Mouse (Mus musculus) embryonic facial prominence, embryonic 15.5 days (tissue): Measurements from ENCODE around the gene Ptk7. TPM values are rescaled to one million over a fixed set of nuclear protein-coding genes. Genes with fewer than 3 reads are reported as not detected.

Experiments used
- ATAC-seq: fragments of 200-750 bp; cut with Nextera tagmentation; 2 replicates; pipeline ENCODE4 v1.8.0; 2017; ENCODE audit warnings: low read depth, moderate TSS enrichment; ENCODE audit not compliant: insufficient number of reproducible peaks, low FRiP score, low TSS enrichment
- H3K27ac ChIP-seq: fragments of 300-500 bp; sonication (generic); replicated peaks from 2 replicates; pipeline ENCODE4 v1.5.1; 2015; ENCODE audit warnings: mild to moderate bottlenecking, inconsistent platforms
- H3K27me3 ChIP-seq: fragments of 300-500 bp; sonication (generic); 2 replicates; pipeline ENCODE4 v1.6.1; 2015; ENCODE audit warnings: inconsistent platforms
- H3K36me3 ChIP-seq: fragments of 300-500 bp; sonication (generic); 2 replicates; pipeline ENCODE4 v1.6.1; 2015; ENCODE audit warnings: mild to moderate bottlenecking, inconsistent platforms
- H3K4me1 ChIP-seq: fragments of 300-500 bp; sonication (generic); 2 replicates; pipeline ENCODE4 v1.6.1; 2015; ENCODE audit warnings: inconsistent platforms
- H3K4me2 ChIP-seq: fragments of 300-500 bp; sonication (generic); replicated peaks from 2 replicates; pipeline ENCODE4 v1.6.1; 2015; ENCODE audit warnings: mild to moderate bottlenecking, inconsistent platforms
- H3K4me3 ChIP-seq: fragments of 300-500 bp; sonication (generic); replicated peaks from 2 replicates; pipeline ENCODE4 v1.5.1; 2015; ENCODE audit warnings: mild to moderate bottlenecking, inconsistent platforms
- H3K9ac ChIP-seq: fragments of 300-500 bp; sonication (generic); 2 replicates; pipeline ENCODE4 v1.6.1; 2015; ENCODE audit warnings: inconsistent platforms
- H3K9me3 ChIP-seq: fragments of 300-500 bp; sonication (generic); replicated peaks from 2 replicates; pipeline ENCODE4 v1.6.1; 2016; ENCODE audit warnings: inconsistent platforms
- WGBS: fragments of 180-500 bp; shearing (Covaris S2); methylation state at CpG from one replicate; pipeline ENCODE4 v1.1.7; 2015; 5-methylcytosine and 5-hydroxymethylcytosine counted together
- polyA plus RNA-seq: library from polyadenylated mRNA; unstranded; fragments of >200 nt; fragmentation: Nextera tagmentation; extraction: Ambion mirVana; gene quantifications from 2 replicates; pipeline ENCODE4 v1.2.1, GENCODE M21; 2015

The Ptk7 gene
- polyA plus RNA-seq, 1 experiment from 2014 or later, result 156 TPM

DNA sequence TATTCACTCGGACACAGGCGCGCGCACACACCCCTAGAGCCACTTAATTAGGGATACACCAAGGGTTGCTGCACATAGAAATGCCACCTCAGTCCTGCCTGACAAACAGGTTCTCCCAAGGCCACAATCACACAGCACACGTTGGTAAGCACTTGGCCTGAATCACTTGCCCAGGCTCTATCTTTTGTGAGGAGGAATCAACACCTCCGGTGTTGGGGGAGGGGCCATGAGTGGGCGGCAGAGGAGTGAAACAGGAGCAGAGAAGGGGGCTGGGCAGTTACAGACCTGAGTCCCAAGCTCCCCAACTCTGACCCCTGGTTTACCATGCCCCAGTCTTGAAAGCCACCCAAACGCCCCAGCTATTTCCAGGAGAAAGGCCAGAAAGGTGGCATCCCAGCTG is 82.3 kb downstream of the Ptk7 start:
- Histone ChIP-seq H3K36me3 (peaks cover 41% of the 10 kb centered on the region), H3K4me1 (peaks cover 24% of the 10 kb centered on the region), H3K27me3 (no peaks in the 10 kb centered on the region), H3K9ac (no peak overlapping the region), H3K9me3 (no peaks in the 10 kb centered on the region), H3K4me3 (no peak overlapping the region), H3K4me2 (peak overlapping the region; percentile 86), H3K27ac (no peak overlapping the region)
- ATAC-seq, result no peak
- WGBS, result 22% methylated on average over 8 of the region's 8 CpGs

DNA sequence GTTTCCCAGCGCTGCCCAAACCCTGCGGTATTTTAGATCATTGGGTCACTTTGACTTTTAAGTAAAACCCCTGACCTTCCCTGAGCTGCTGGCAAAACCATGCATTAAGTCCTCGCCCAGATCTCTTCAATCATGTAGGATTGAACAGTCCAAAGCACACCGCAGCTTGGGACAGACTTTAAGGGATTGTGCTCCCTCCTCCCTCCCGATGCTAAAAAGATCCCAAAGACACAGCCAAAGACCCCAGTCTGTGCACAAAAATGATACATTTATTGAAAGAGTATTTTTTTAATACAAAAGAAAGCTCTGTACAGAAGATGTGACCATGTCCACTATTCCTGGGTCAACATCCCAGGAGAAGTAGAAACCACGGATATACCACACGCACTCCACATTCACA is 82.7 kb downstream of the Ptk7 start:
- H3K9me3 ChIP-seq, result no peaks in the 10 kb centered on the region
- peak overlapping the region; percentile 86 for H3K4me2 ChIP-seq
- H3K4me3 ChIP-seq, result peak overlapping the region; percentile 64
- H3K9ac ChIP-seq, result 0 out of 2 replicates have a peak overlapping the region, but pooled peaks have one; percentile 59
- peaks cover 41% of the 10 kb centered on the region for H3K36me3 ChIP-seq
- H3K27ac ChIP-seq, result no peak overlapping the region
- no peak for ATAC-seq
- H3K4me1 ChIP-seq, result peaks cover 22% of the 10 kb centered on the region
- 19% methylated on average over 7 of the region's 7 CpGs for whole genome bisulfite sequencing
- H3K27me3 ChIP-seq, result no peaks in the 10 kb centered on the region

DNA sequence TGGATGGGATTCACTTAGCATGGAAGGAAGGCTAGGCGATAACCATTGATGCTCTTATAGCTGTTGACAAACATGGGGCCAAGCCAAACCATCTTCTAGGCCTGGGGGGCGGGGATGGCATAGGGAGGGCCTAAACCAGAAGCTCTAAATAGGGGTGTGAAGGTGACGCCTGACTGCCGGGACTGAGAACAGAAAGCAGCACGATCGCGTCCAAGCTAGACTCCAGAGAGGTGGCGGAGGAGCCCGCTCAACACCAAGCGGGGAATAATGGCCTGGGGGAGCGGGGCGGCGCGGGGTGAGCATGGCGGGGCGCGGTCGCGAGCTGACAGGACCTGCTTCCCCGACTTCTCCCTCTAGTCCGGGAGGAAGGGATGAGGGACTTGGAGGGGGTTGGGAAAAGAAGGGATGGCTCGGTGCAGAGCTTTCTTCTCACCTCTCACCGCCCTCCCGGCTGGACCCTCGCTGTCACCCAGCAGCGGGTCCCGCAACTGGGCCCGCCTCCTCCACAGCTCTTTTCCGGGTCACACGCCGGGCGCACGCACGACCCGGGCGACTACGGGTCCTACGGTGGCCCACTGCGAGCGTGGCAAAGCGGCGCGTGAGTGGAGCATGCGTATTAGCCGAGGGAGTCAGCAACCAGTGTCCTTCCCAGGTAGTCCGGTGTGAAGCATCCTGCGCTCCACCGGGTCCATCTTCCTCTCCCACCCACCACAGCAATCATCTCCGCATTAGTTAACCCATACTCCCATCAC is 83.3 kb downstream of the Ptk7 start, which contains the start of gene Cul9:
Cul9 (minus strand) TSS at position 576 of the 752 bp plus-strand sequence.
- H3K4me1 ChIP-seq, result peaks cover 22% of the 10 kb centered on the region
- no peak within 1 kb of the TSS for H3K27ac ChIP-seq
- H3K4me3 ChIP-seq, result peak within 1 kb of the TSS; percentile 64
- H3K9ac ChIP-seq, result peak within 1 kb of the TSS; percentile 59
- 2% methylated on average over 47 of the region's 49 CpGs for WGBS
- no peaks in the 10 kb centered on the region for H3K9me3 ChIP-seq
- peaks cover 40% of the 10 kb centered on the region for H3K36me3 ChIP-seq
- no peaks in the 10 kb centered on the region for H3K27me3 ChIP-seq
- H3K4me2 ChIP-seq, result peak within 1 kb of the TSS; percentile 86
- peak; percentile 48; the same call in 1 of the 2 replicates for ATAC-seq

DNA sequence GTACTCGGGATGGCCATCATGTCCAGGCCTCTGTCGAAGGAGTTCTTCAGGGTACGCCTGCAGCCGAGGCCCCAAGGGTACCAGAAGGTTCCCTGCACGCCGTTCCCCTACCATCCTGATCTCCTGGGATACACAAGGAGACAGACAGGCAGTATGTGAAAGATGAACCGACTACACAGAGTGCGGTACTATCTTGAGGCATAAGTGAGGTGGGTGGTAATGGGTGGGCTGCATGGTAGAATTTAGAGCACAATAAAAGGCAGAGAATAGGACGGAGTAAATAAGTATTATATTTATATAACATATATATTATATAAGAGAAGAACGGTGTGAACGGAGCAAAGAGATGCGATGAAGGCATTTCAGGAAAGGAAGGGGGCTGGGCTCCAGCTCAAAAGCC is 85.6 kb downstream of the Ptk7 start:
- H3K27ac ChIP-seq, result no peak overlapping the region
- H3K9ac ChIP-seq, result no peak overlapping the region
- ATAC-seq, result no peak

DNA sequence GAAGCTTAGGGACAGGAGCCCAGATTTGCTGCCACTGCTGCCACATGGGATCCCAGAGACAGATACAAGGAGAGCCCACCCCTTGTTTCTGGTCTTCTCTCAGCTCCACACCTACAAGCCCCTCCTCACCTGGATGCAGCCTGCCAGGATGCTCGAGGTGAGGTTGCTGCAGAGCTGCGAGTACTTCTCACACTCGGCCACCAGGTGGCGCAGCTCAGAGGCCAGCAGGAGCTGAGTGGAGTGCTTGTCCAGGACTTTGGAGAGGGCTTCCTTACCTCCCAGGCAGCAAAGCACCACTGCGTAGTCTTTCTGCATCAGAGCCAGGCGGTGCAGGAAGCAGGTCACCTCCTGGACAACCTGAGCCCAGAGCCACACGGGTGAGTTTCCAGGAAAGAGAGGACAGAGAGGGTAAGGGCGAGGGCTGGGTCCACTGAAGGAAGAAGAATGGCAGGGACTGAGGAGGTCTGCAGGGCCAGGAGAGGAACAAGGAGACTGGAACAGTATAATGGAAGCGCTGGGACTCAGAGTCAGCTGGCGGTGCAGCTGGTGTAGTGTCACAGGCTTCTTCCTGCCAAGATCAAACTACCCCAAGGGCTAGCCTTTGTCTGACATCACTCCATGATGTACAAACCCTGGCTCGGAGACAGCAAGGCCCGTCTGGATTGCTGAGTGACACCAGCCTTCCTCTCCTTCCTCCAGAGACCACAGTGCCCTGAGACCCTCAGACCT is 103.6 kb downstream of the Ptk7 start:
- peaks cover 17% of the 10 kb centered on the region; the same call in 1 of the 2 replicates for H3K36me3 ChIP-seq
- 33% methylated on average over 12 of the region's 12 CpGs for WGBS
- peaks cover 11% of the 10 kb centered on the region for H3K27me3 ChIP-seq
- no peaks in the 10 kb centered on the region for H3K9me3 ChIP-seq
- no peak overlapping the region for H3K27ac ChIP-seq
- no peak for ATAC-seq
- H3K9ac ChIP-seq, result no peak overlapping the region
- H3K4me1 ChIP-seq, result no peaks in the 10 kb centered on the region
- no peak overlapping the region for H3K4me3 ChIP-seq
- no peak overlapping the region for H3K4me2 ChIP-seq

More for the DNA sequence above, 85.6 kb downstream of the Ptk7 start:
- H3K4me1 ChIP-seq, result peaks cover 22% of the 10 kb centered on the region
- 86% methylated on average over 12 of the region's 12 CpGs for WGBS
- H3K9me3 ChIP-seq, result no peaks in the 10 kb centered on the region
- H3K27me3 ChIP-seq, result no peaks in the 10 kb centered on the region
- peaks cover 34% of the 10 kb centered on the region for H3K36me3 ChIP-seq
- H3K4me3 ChIP-seq, result no peak overlapping the region
- no peak overlapping the region for H3K4me2 ChIP-seq

- Histone ChIP-seq H3K4me3 (no peak overlapping the region), H3K36me3 (peaks cover 17% of the 10 kb centered on the region; the same call in 1 of the 2 replicates), H3K9ac (no peak overlapping the region), H3K4me2 (no peak overlapping the region), H3K27ac (no peak overlapping the region), H3K27me3 (peaks cover 11% of the 10 kb centered on the region), H3K4me1 (no peaks in the 10 kb centered on the region), H3K9me3 (no peaks in the 10 kb centered on the region)
- ATAC-seq, result no peak
- WGBS, result 89% methylated on average over 10 of the region's 10 CpGs
Measured at GRCm38 (mm10) chr17:46525065-46525464, 104.2 kb downstream of the Ptk7 start.

GRCm38 (mm10) chr17:46521963-46522668 is 107.2 kb downstream of the Ptk7 start:
- no peak overlapping the region for H3K9ac ChIP-seq
- H3K4me2 ChIP-seq, result no peak overlapping the region
- H3K27me3 ChIP-seq, result peaks cover 11% of the 10 kb centered on the region
- no peak overlapping the region for H3K27ac ChIP-seq
- no peak for ATAC-seq
- WGBS, result 40% methylated on average over 24 of the region's 24 CpGs
- no peaks in the 10 kb centered on the region for H3K4me1 ChIP-seq
- no peaks in the 10 kb centered on the region for H3K9me3 ChIP-seq
- peaks cover 12% of the 10 kb centered on the region; the same call in 1 of the 2 replicates for H3K36me3 ChIP-seq
- no peak overlapping the region for H3K4me3 ChIP-seq

- Histone ChIP-seq H3K27me3 (peaks cover 11% of the 10 kb centered on the region), H3K27ac (no peak overlapping the region), H3K9me3 (no peaks in the 10 kb centered on the region), H3K4me1 (no peaks in the 10 kb centered on the region), H3K36me3 (peaks cover 12% of the 10 kb centered on the region; the same call in 1 of the 2 replicates), H3K4me3 (no peak overlapping the region), H3K4me2 (peak overlapping the region; percentile 39; the same call in 1 of the 2 replicates), H3K9ac (no peak overlapping the region)
- no peak for ATAC-seq
- WGBS, result 77% methylated on average over 9 of the region's 9 CpGs
Measured at GRCm38 (mm10) chr17:46521174-46521573, 108.1 kb downstream of the Ptk7 start.

DNA sequence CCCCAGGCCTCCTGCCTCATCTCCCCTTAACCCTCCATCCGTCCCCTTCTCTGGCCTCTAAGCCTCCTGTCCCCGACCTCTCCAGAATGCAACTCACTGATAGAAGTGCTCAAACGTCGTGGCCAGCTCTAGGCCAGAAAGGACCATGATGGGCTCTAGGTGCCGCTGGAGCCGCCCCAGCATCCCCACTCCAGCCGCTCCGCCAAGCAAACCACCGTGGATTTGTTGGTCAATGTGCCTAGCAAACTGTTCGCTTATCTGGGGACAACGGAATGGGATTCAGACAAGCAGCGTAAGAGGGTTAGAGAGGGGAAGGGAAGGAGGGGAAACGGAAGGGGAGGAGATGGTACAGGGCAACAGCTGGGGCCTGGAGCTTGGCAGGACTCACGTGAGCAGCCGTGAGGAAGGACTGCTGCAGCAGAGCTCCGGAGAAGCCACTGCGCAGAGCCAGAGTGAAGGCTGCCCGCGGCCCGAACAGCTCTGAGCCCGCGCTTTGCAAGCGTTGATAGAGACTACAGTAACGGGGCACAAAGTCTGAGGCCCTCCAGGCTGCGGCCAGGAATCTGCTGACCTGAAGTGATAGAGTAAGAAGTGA is 108.8 kb downstream of the Ptk7 start:
- Histone ChIP-seq H3K27me3 (peaks cover 11% of the 10 kb centered on the region), H3K9ac (0 out of 2 replicates have a peak overlapping the region, but pooled peaks have one; percentile 2), H3K4me2 (peak overlapping the region; percentile 39), H3K4me3 (peak overlapping the region; percentile 18), H3K4me1 (no peaks in the 10 kb centered on the region), H3K9me3 (no peaks in the 10 kb centered on the region), H3K27ac (no peak overlapping the region), H3K36me3 (peaks cover 12% of the 10 kb centered on the region; the same call in 1 of the 2 replicates)
- 38% methylated on average over 25 of the region's 25 CpGs for WGBS
- no peak for ATAC-seq

DNA sequence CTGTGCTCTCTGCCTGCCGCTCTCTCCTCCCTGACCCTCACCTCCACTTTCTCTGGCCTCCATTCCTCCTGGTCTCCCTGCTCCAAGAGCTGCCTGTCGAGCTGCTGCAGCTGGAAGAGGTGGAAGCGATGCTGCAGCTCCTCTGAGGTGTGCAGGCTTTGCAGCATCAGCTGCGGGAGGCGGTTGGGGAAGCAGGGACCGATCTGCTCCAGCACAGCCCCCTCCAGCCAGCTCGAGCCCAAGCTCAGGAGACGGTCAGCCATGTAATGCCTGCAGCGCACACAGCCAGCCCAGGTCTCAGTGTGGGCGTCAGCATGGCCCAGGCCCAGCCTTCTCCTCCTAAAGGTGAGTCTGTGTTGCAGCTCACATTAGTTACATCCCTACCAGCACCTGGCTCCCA is 109.3 kb downstream of the Ptk7 start:
- 0 out of 2 replicates have a peak overlapping the region, but pooled peaks have one; percentile 2 for H3K9ac ChIP-seq
- 47% methylated on average over 10 of the region's 10 CpGs for WGBS
- H3K27me3 ChIP-seq, result peaks cover 11% of the 10 kb centered on the region

More for the DNA sequence above, 109.3 kb downstream of the Ptk7 start:
- no peak for ATAC-seq
- Histone ChIP-seq H3K4me1 (no peaks in the 10 kb centered on the region), H3K27ac (no peak overlapping the region), H3K9me3 (no peaks in the 10 kb centered on the region), H3K4me2 (peak overlapping the region; percentile 39), H3K4me3 (peak overlapping the region; percentile 18), H3K36me3 (peaks cover 9% of the 10 kb centered on the region; the same call in 1 of the 2 replicates)
